Mouse (Mus musculus) bone marrow, adult 2 months (tissue): ENCODE measurements at regions not wholly inside any gene's neighbourhood (a gene's known extent, or its start where the extent isn't known, plus 50 kb on each side); places are given as distances from the start of the nearest gene placed in this dataset.

Experiments
- CTCF ChIP-seq: fragments of 200-500 bp; IDR thresholded peaks from 2 replicates; pipeline ENCODE4 v1.5.1; 2011; ENCODE audit warnings: low read length, control low read depth; ENCODE audit not compliant: control insufficient read depth, insufficient read depth
- POLR2A ChIP-seq: fragments of 200-500 bp; IDR thresholded peaks from 2 replicates; pipeline ENCODE4 v1.6.1; 2011; ENCODE audit warnings: low read depth, mild to moderate bottlenecking, control low read depth, low read length, borderline replicate concordance; ENCODE audit not compliant: control insufficient read depth

GRCm38 (mm10) chr3:78889326-78889725 lies 397.0 kb downstream of the Rapgef2 start:
- TF ChIP-seq POLR2A = no peak
- no peak for TF ChIP-seq CTCF
